Mouse (Mus musculus): Measurements from ENCODE around the gene Gm14632.
"Not testable (repeated sequence)": the region's sequence is repeated elsewhere in the genome, so short reads cannot be mapped to it uniquely, and the experiment has no call there.

The Gm14632 gene

GRCm38 (mm10) chrX:30329472-30329871 lies at the start of gene Gm14632:
Gm14632 (plus strand) TSS chrX:30329772.
- not testable (repeated sequence) for DNase-seq
